Mouse (Mus musculus) liver, embryonic 16.5 days (tissue): ENCODE measurements around the gene Tmem247. TPM values are rescaled to one million over a fixed set of nuclear protein-coding genes. Genes with fewer than 3 reads are reported as not detected.

Experiments used
- ATAC-seq: fragments of 200-750 bp; cut with Nextera tagmentation; 2 replicates; pipeline ENCODE4 v1.8.0; 2017; ENCODE audit warnings: low read depth, mild to moderate bottlenecking, moderate number of reproducible peaks, moderate library complexity
- H3K27ac ChIP-seq: fragments of 300-500 bp; sonication (generic); 2 replicates; pipeline ENCODE4 v1.5.1; 2014; ENCODE audit warnings: mild to moderate bottlenecking, low read length
- H3K27me3 ChIP-seq: fragments of 300-500 bp; sonication (generic); 2 replicates; pipeline ENCODE4 v1.6.1; 2014; ENCODE audit warnings: low read depth, low read length, mixed read lengths; ENCODE audit not compliant: control insufficient read depth, insufficient read depth
- H3K36me3 ChIP-seq: fragments of 300-500 bp; sonication (generic); 2 replicates; pipeline ENCODE4 v1.6.1; 2014; ENCODE audit warnings: mild to moderate bottlenecking; ENCODE audit not compliant: control insufficient read depth, insufficient read depth
- H3K4me1 ChIP-seq: fragments of 300-500 bp; sonication (generic); 2 replicates; pipeline ENCODE4 v1.6.1; 2014; ENCODE audit warnings: low read depth, low read length, mixed read lengths; ENCODE audit not compliant: control insufficient read depth
- H3K4me2 ChIP-seq: fragments of 300-500 bp; sonication (generic); 2 replicates; pipeline ENCODE4 v1.6.1; 2014; ENCODE audit warnings: low read depth, low read length, mixed read lengths
- H3K4me3 ChIP-seq: fragments of 300-500 bp; sonication (generic); 2 replicates; pipeline ENCODE4 v1.5.1; 2014; ENCODE audit warnings: low read depth, mild to moderate bottlenecking, low read length
- H3K9ac ChIP-seq: fragments of 300-500 bp; sonication (generic); 2 replicates; pipeline ENCODE4 v1.6.1; 2014; ENCODE audit warnings: low read depth, low read length
- H3K9me3 ChIP-seq: fragments of 300-500 bp; sonication (generic); replicated peaks from 2 replicates; pipeline ENCODE4 v1.6.1; 2016; ENCODE audit warnings: low read length; ENCODE audit not compliant: control insufficient read depth
- WGBS: fragments of 180-500 bp; shearing (Covaris S2); extraction: QIAGEN DNeasy Blood & Tissue Kit; methylation state at CpG from one replicate; pipeline ENCODE4 v1.1.7; 2014; ENCODE audit not compliant: insufficient replicate concordance; 5-methylcytosine and 5-hydroxymethylcytosine counted together
- polyA plus RNA-seq: library from polyadenylated mRNA; unstranded; fragments of >200 nt; fragmentation: Nextera tagmentation; extraction: Ambion mirVana; gene quantifications from 2 replicates; pipeline ENCODE4 v1.2.1, GENCODE M21; 2015

Gene Tmem247
- polyA plus RNA-seq, 1 experiment from 2014 or later, result not detected

- no peak for ATAC-seq
- WGBS, result 43% methylated on average over 6 of the region's 6 CpGs
These were observed 12.2 kb downstream of the Tmem247 start for GRCm38 (mm10) chr17:86929355-86929754.

GRCm38 (mm10) chr17:86929981-86930380 lies 12.8 kb downstream of the Tmem247 start:
- Histone ChIP-seq H3K9ac (no peak overlapping the region), H3K36me3 (no peaks in the 10 kb centered on the region), H3K4me3 (no peak overlapping the region), H3K4me2 (no peak overlapping the region), H3K27me3 (0 out of 2 replicates have a peak, but pooled peaks cover 3% of the 10 kb centered on the region), H3K9me3 (no peaks in the 10 kb centered on the region), H3K27ac (no peak overlapping the region), H3K4me1 (no peaks in the 10 kb centered on the region)
- no peak for ATAC-seq

More at GRCm38 (mm10) chr17:86929355-86929754, 12.2 kb downstream of the Tmem247 start:
- 0 out of 2 replicates have a peak, but pooled peaks cover 3% of the 10 kb centered on the region for H3K27me3 ChIP-seq
- H3K36me3 ChIP-seq, result no peaks in the 10 kb centered on the region
- H3K4me3 ChIP-seq, result no peak overlapping the region
- H3K4me2 ChIP-seq, result no peak overlapping the region
- no peaks in the 10 kb centered on the region for H3K9me3 ChIP-seq
- no peaks in the 10 kb centered on the region for H3K4me1 ChIP-seq
- H3K9ac ChIP-seq, result no peak overlapping the region
- H3K27ac ChIP-seq, result no peak overlapping the region

GRCm38 (mm10) chr17:86932896-86933295 lies 15.7 kb downstream of the Tmem247 start:
- Histone ChIP-seq H3K36me3 (no peaks in the 10 kb centered on the region), H3K27ac (no peak overlapping the region), H3K4me3 (no peak overlapping the region), H3K9me3 (no peaks in the 10 kb centered on the region), H3K4me2 (no peak overlapping the region), H3K9ac (no peak overlapping the region), H3K27me3 (peaks cover 8% of the 10 kb centered on the region), H3K4me1 (no peaks in the 10 kb centered on the region; the same call in 1 of the 2 replicates)
- no peak for ATAC-seq
- 43% methylated on average over 5 of the region's 5 CpGs for WGBS

- 68% methylated on average over 2 of the region's 2 CpGs for WGBS
- Histone ChIP-seq H3K27ac (no peak overlapping the region), H3K9ac (no peak overlapping the region), H3K4me1 (no peaks in the 10 kb centered on the region; the same call in 1 of the 2 replicates), H3K9me3 (no peaks in the 10 kb centered on the region), H3K4me3 (no peak overlapping the region), H3K4me2 (no peak overlapping the region), H3K27me3 (peaks cover 10% of the 10 kb centered on the region), H3K36me3 (no peaks in the 10 kb centered on the region)
- no peak for ATAC-seq
These were observed 19.9 kb downstream of the Tmem247 start for GRCm38 (mm10) chr17:86937064-86937463.

- peak overlapping the region; percentile 18; the same call in 1 of the 2 replicates for H3K4me3 ChIP-seq
- peak; percentile 51; the same call in 1 of the 2 replicates for ATAC-seq
- H3K36me3 ChIP-seq, result no peaks in the 10 kb centered on the region
- no peaks in the 10 kb centered on the region for H3K9me3 ChIP-seq
- no peaks in the 10 kb centered on the region; the same call in 1 of the 2 replicates for H3K4me1 ChIP-seq
- H3K9ac ChIP-seq, result no peak overlapping the region
- 4% methylated on average over 20 of the region's 20 CpGs for WGBS
- peak overlapping the region; percentile 47 for H3K4me2 ChIP-seq
- no peak overlapping the region for H3K27ac ChIP-seq
- peaks cover 7% of the 10 kb centered on the region for H3K27me3 ChIP-seq
These were observed 20.5 kb downstream of the Tmem247 start for GRCm38 (mm10) chr17:86937497-86938155.

GRCm38 (mm10) chr17:86938683-86939082 lies 21.5 kb downstream of the Tmem247 start:
- no peaks in the 10 kb centered on the region for H3K36me3 ChIP-seq
- ATAC-seq, result no peak
- H3K4me3 ChIP-seq, result no peak overlapping the region
- no peaks in the 10 kb centered on the region for H3K9me3 ChIP-seq
- WGBS, result 56% methylated on average over 7 of the region's 7 CpGs
- no peaks in the 10 kb centered on the region; the same call in 1 of the 2 replicates for H3K4me1 ChIP-seq
- H3K27me3 ChIP-seq, result peaks cover 7% of the 10 kb centered on the region
- H3K27ac ChIP-seq, result no peak overlapping the region
- H3K9ac ChIP-seq, result no peak overlapping the region
- H3K4me2 ChIP-seq, result no peak overlapping the region

GRCm38 (mm10) chr17:86942112-86942511 lies 25.0 kb downstream of the Tmem247 start:
- ATAC-seq, result no peak
- no peak overlapping the region for H3K27ac ChIP-seq
- no peaks in the 10 kb centered on the region for H3K9me3 ChIP-seq
- 41% methylated on average over 6 of the region's 6 CpGs for WGBS
- H3K4me1 ChIP-seq, result no peaks in the 10 kb centered on the region; the same call in 1 of the 2 replicates
- no peak overlapping the region for H3K4me2 ChIP-seq
- peaks cover 7% of the 10 kb centered on the region for H3K27me3 ChIP-seq
- H3K4me3 ChIP-seq, result no peak overlapping the region
- H3K9ac ChIP-seq, result no peak overlapping the region
- no peaks in the 10 kb centered on the region for H3K36me3 ChIP-seq

- no peaks in the 10 kb centered on the region for H3K4me1 ChIP-seq
- no peak for ATAC-seq
- no peak overlapping the region for H3K27ac ChIP-seq
- no peak overlapping the region for H3K4me2 ChIP-seq
- no peaks in the 10 kb centered on the region; the same call in 1 of the 2 replicates for H3K27me3 ChIP-seq
- no peaks in the 10 kb centered on the region for H3K9me3 ChIP-seq
- WGBS, result 71% methylated on average over 6 of the region's 6 CpGs
- H3K9ac ChIP-seq, result no peak overlapping the region
- no peaks in the 10 kb centered on the region for H3K36me3 ChIP-seq
- H3K4me3 ChIP-seq, result no peak overlapping the region
These were observed 26.0 kb downstream of the Tmem247 start for GRCm38 (mm10) chr17:86943158-86943557.

- 25% methylated on average over 4 of the region's 4 CpGs for WGBS
- no peak overlapping the region for H3K4me3 ChIP-seq
- H3K36me3 ChIP-seq, result no peaks in the 10 kb centered on the region
- no peaks in the 10 kb centered on the region for H3K9me3 ChIP-seq
- H3K27ac ChIP-seq, result no peak overlapping the region
- no peak for ATAC-seq
- H3K27me3 ChIP-seq, result no peaks in the 10 kb centered on the region
- H3K4me2 ChIP-seq, result no peak overlapping the region
- H3K9ac ChIP-seq, result no peak overlapping the region
- H3K4me1 ChIP-seq, result no peaks in the 10 kb centered on the region
These were observed 28.9 kb downstream of the Tmem247 start for GRCm38 (mm10) chr17:86946078-86946477.
